Mouse (Mus musculus) heart, embryonic 10.5 days (tissue): ENCODE measurements around the gene Paqr4. TPM values are rescaled to one million over a fixed set of nuclear protein-coding genes. Genes with fewer than 3 reads are reported as not detected.

ENCODE experiments used
- DNase-seq: peaks from one replicate; pipeline ENCODE4 v3.0.0-alpha.2; 2017; ENCODE audit warnings: low spot score
- H3K27ac ChIP-seq: fragments of 300-500 bp; sonication (generic); 2 replicates; pipeline ENCODE4 v1.5.1; 2016; ENCODE audit warnings: mild to moderate bottlenecking
- H3K27me3 ChIP-seq: fragments of 300-500 bp; sonication (generic); 2 replicates; pipeline ENCODE4 v1.6.1; 2016; ENCODE audit warnings: mild to moderate bottlenecking; ENCODE audit not compliant: poor library complexity, insufficient read depth, severe bottlenecking
- H3K36me3 ChIP-seq: fragments of 300-500 bp; sonication (generic); 2 replicates; pipeline ENCODE4 v1.6.1; 2016; ENCODE audit warnings: mild to moderate bottlenecking, moderate library complexity
- H3K4me1 ChIP-seq: fragments of 300-500 bp; sonication (generic); 2 replicates; pipeline ENCODE4 v1.6.1; 2016; ENCODE audit warnings: mild to moderate bottlenecking
- H3K4me3 ChIP-seq: fragments of 300-500 bp; sonication (generic); 2 replicates; pipeline ENCODE4 v1.5.1; 2016; ENCODE audit warnings: mild to moderate bottlenecking, moderate library complexity
- H3K9me3 ChIP-seq: fragments of 300-500 bp; sonication (generic); 2 replicates; pipeline ENCODE4 v1.6.1; 2016; ENCODE audit warnings: mild to moderate bottlenecking, moderate library complexity
- WGBS: fragments of 180-500 bp; shearing (Covaris S2); methylation state at CpG from one replicate; pipeline ENCODE4 v1.1.7; 2016; 5-methylcytosine and 5-hydroxymethylcytosine counted together
- polyA plus RNA-seq: library from polyadenylated mRNA; unstranded; fragments of >200 nt; fragmentation: Nextera tagmentation; extraction: Ambion mirVana; gene quantifications from 2 replicates; pipeline ENCODE4 v1.2.1, GENCODE M21; 2016

Paqr4 gene
- polyA plus RNA-seq, 1 experiment from 2014 or later, result 8.7 TPM

DNA sequence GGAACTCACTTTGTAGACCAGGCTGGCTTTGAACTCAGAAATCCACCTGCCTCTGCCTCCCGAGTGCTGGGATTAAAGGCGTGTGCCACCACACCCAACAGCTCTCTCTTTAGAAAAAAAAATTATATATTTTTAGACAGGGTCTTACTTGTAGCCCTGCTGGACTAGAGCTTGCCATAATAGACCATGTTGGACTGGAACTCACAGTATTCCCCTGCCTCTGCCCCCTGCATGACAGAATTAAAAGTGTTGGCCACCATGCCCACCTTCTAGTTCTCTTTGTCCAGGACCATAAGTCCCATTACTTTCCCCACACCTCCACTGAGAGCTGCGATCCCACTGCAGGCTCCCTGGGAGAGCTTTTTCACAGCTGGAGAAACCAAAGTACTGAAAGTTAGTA lies 6.8 kb upstream of the Paqr4 start:
- Histone ChIP-seq H3K36me3 (peaks cover 14% of the 10 kb centered on the region), H3K27ac (no peak overlapping the region), H3K4me1 (peaks cover 26% of the 10 kb centered on the region), H3K9me3 (no peaks in the 10 kb centered on the region), H3K27me3 (peaks cover 59% of the 10 kb centered on the region), H3K4me3 (no peak overlapping the region)
- WGBS, result 74% methylated on average over 3 of the region's 3 CpGs
- no peak for DNase-seq

DNA sequence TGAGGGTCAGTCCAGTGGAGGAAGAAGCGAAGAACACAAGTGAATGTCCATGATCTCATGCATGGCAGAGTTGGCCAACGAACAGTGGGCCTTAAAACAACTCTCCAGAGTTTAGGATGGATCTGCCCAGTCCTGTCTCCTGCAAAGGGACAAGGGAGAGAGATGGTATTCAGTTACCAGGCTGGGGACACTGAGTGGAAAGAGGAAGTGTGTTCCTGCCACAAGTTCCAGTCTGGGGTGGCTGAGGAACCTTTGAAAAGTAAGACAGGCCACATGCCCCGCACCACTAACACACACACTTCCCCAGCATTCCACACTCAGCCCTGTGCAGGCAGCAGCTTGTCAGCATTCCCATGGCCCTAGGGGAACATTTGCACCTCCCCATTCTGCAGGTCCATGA lies 6.1 kb upstream of the Paqr4 start:
- Histone ChIP-seq H3K4me3 (no peak overlapping the region), H3K9me3 (no peaks in the 10 kb centered on the region), H3K4me1 (peaks cover 32% of the 10 kb centered on the region), H3K27me3 (peaks cover 66% of the 10 kb centered on the region), H3K36me3 (peaks cover 7% of the 10 kb centered on the region), H3K27ac (no peak overlapping the region)
- DNase-seq, result peak; percentile 70
- WGBS, result 77% methylated on average over 3 of the region's 3 CpGs

DNA sequence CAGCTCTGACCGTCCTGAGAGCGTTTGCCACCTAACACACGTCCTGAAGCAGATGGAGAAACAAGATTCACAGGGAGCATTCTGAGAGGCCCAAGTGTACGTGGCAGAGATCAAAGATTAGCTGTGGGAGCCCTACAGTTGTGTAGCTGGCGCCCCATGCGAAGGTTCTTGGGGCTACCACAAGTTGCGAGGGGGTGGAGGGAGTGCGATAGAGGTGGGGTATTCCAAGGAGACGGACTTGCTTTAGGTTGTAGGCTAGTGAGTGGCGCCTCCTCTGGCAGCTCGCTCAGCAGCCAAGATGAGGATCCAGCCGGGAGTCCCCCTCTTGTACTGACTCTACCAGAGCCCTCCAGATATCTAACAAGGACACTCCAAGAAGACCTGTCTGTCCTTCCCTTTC lies 5.6 kb upstream of the Paqr4 start:
- peaks cover 2% of the 10 kb centered on the region for H3K36me3 ChIP-seq
- peaks cover 32% of the 10 kb centered on the region for H3K4me1 ChIP-seq
- H3K27ac ChIP-seq, result no peak overlapping the region
- H3K4me3 ChIP-seq, result peak overlapping the region; percentile 47
- H3K9me3 ChIP-seq, result no peaks in the 10 kb centered on the region
- peaks cover 71% of the 10 kb centered on the region for H3K27me3 ChIP-seq
- 2% methylated on average over 12 of the region's 12 CpGs for WGBS
- DNase-seq, result peak; percentile 72

DNA sequence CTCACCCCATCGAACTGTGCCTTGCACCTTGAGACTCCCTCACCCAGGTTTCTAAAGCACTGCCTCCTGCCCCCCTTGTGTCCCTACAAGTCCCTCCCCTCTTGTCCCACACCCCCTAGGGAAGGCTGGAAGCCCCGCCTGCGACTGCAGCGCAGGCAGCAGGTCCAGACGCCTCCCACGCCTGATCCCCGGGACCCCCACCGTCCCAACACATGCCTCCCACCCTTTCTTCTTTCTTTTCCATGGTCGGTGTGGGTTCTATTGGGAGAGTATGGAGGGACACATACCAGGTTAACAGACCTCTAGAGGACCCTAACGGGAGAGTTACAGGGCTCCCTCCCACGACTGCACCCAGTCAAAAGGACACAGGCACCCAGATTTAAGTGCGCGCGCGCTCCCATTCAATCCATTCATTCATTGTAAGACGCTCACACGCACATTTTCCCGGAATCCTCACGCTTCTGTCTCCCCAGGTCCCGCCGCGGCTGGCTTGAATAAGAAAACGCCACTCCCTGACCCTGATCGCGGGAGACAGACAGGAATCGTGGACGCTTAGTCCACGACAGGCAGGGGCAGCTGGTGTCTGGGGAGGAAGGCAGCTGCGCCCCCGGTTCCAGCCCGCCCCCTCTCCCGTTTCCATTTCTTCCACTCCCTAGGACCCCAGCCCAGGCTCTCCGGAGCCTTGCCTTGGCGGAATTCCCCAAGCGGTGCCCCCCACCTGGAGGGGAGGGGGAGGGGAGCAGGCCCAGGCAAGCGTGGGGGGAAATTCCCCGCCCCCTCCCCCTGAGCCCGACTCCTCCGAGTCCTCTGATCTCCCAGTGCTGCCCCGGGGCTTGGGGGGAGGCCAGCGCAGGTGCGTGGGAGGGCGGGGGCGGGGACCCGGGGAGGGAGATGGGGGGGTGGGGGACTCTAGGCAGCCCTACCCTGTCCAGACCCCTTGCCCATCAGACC lies 4.9 kb upstream of the Paqr4 start, which contains the start of gene Kremen2:
Gene Kremen2 (minus strand): TSS at position 533 of the 951 bp plus-strand sequence.
- H3K36me3 ChIP-seq, result no peaks in the 10 kb centered on the region
- H3K27ac ChIP-seq, result no peak within 1 kb of the TSS
- peaks cover 78% of the 10 kb centered on the region for H3K27me3 ChIP-seq
- H3K4me3 ChIP-seq, result peak within 1 kb of the TSS; percentile 47
- no peaks in the 10 kb centered on the region for H3K9me3 ChIP-seq
- under 1% methylated on average over 44 of the region's 45 CpGs for WGBS
- no peak for DNase-seq
- H3K4me1 ChIP-seq, result peaks cover 36% of the 10 kb centered on the region

DNA sequence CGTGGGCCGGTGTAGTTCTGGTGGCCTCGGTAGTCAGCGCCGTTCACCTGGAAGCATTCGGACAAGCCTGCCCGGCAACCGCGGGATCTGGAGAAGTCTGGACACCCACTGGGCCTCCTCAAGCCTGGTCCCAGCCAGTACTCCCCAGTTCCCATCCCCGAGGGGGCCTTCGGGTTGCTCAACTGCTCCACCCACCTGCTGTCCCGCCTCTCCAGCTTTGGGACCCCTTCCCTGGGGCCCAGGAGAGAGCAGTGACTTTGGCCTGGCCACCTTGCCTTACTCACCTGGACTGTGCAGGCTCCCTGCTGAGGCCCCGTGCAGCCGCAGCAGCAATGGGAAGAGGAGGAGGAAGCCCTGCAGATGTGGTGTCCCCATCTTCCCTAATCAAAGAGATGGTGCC lies 4.0 kb upstream of the Paqr4 start:
- WGBS, result 3% methylated on average over 14 of the region's 14 CpGs
- Histone ChIP-seq H3K27me3 (peaks cover 81% of the 10 kb centered on the region), H3K36me3 (no peaks in the 10 kb centered on the region), H3K4me3 (peak overlapping the region; percentile 47), H3K4me1 (peaks cover 44% of the 10 kb centered on the region), H3K27ac (no peak overlapping the region), H3K9me3 (no peaks in the 10 kb centered on the region)
- DNase-seq, result peak; percentile 75

DNA sequence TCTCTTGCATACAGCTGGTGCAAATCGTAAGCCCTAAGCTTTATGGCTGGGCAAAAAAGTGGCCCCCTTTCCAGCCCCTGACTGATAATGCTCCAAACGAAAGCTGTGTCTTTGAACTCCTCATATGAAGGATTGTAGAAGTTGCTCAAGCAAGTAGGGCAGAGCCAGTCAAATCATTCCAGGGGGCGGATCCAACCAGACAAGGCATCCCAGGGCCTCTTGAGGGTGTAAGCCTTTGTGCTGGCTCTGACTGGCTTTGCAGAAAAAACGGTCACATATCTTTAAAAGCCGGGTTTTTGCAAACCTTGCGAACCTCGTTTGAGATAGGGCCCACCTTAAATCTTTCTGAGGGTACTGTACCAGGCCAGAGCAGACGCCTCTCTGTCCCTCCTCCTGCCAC lies 3.4 kb upstream of the Paqr4 start:
- H3K4me1 ChIP-seq, result peaks cover 50% of the 10 kb centered on the region
- no peak for DNase-seq
- H3K9me3 ChIP-seq, result no peaks in the 10 kb centered on the region
- 16% methylated on average over 8 of the region's 8 CpGs for WGBS
- peaks cover 86% of the 10 kb centered on the region for H3K27me3 ChIP-seq
- 0 out of 2 replicates have a peak overlapping the region, but pooled peaks have one; percentile 47 for H3K4me3 ChIP-seq
- H3K27ac ChIP-seq, result no peak overlapping the region
- no peaks in the 10 kb centered on the region for H3K36me3 ChIP-seq

DNA sequence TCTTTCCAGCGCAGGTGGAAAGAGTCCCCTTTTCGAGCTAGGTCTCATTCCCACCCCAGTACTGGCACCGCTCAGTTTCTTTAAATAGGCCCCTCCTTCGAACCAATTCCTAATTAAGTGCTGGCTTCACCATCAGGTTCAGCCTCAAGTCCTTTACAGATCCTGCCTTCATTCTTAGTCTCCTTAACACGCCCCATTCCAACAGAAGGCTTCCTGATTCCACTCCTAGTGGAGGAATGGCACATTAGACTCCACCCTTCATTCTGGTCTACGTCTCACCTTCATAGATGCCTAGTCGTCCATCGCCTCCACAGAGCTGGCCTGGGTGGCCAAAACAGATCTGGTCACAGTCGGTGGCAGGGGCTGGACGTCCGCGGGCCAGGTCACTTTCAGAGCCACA lies 2.3 kb upstream of the Paqr4 start:
- Histone ChIP-seq H3K9me3 (no peaks in the 10 kb centered on the region), H3K27ac (no peak overlapping the region), H3K4me1 (peaks cover 57% of the 10 kb centered on the region), H3K27me3 (peaks cover 93% of the 10 kb centered on the region), H3K36me3 (peaks cover under 1% of the 10 kb centered on the region; the same call in 1 of the 2 replicates), H3K4me3 (peak overlapping the region; percentile 41; the same call in 1 of the 2 replicates)
- 59% methylated on average over 12 of the region's 12 CpGs for WGBS
- peak; percentile 70 for DNase-seq

DNA sequence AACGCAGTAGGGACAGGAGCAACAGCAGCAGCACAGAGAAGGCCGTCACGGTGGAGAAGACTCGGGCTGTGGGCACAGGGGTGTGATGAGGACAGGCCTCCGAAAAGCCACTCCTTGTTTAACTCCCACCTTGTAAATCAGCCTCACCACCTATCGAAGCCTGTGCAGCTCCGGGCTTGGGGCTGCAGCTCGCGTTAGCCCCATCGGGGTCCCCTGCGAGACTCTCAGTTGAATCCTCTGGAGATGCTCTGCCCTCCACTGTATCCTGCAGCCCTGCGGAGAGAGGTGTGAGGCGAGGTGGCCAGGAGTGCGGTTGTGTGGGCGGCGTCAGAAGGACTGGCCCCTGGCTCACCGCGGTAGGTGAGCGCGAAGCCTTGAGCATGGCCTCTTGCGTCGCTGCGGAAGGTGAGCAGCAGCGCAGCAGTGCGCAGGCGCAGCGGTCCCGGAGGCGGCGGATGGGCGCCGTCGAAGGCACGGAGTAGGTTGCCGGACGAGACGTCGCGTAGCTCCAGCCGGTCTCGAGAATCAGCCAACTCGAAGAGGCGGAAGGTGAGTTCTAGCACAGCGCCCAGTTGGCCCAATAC lies 1.6 kb upstream of the Paqr4 start:
- WGBS, result 7% methylated on average over 44 of the region's 44 CpGs
- no peak overlapping the region for H3K27ac ChIP-seq
- H3K4me1 ChIP-seq, result peaks cover 63% of the 10 kb centered on the region
- H3K9me3 ChIP-seq, result no peaks in the 10 kb centered on the region
- peaks cover 93% of the 10 kb centered on the region for H3K27me3 ChIP-seq
- H3K4me3 ChIP-seq, result peak overlapping the region; percentile 41
- H3K36me3 ChIP-seq, result peaks cover 7% of the 10 kb centered on the region
- DNase-seq, result peak; percentile 70

DNA sequence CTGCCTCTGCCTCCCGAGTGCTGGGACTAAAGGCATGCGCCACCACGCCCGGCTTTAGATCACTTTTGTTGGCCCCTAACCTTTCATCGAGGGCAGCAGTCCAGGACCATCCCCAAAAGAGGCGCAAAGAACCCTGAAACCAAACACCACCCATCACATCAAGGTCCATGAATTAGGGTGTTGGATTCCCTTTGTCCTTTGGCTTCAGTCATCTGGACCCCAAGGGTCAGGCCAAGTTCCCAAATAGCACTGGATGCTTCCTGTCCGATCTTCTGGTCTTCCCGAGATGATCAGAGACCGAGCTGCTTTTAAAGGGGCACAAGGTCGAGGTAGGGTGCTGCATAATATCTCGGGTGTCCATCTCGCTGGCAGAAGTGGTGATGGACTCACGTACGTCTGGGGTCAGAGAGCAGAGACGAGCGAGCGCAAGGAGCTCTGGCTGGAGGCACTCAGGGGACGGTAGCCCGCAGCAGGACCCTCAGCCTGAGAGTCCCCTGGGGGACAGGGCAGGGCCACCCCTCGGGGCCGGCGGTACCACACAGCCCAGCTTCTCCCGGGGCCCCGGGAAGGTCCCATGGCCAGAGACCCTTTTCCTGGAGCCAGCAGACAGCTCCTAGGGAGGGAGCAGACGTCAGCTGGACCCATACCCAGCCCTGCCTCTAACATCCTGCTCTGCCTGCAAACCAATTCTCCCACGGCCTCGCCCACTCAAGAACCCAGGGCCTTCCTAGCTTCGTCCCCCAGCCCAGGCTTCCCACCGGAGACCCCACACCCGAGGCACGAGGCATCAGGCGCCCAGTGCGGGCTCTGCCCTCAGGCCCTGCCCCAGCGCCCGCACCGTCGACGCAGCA lies 917 bp upstream of the Paqr4 start:
- Histone ChIP-seq H3K36me3 (peaks cover 14% of the 10 kb centered on the region), H3K4me1 (peaks cover 63% of the 10 kb centered on the region), H3K4me3 (peak overlapping the region; percentile 41; the same call in 1 of the 2 replicates), H3K9me3 (no peaks in the 10 kb centered on the region), H3K27ac (no peak overlapping the region), H3K27me3 (peaks cover 93% of the 10 kb centered on the region)
- no peak for DNase-seq
- WGBS, result 47% methylated on average over 38 of the region's 38 CpGs

DNA sequence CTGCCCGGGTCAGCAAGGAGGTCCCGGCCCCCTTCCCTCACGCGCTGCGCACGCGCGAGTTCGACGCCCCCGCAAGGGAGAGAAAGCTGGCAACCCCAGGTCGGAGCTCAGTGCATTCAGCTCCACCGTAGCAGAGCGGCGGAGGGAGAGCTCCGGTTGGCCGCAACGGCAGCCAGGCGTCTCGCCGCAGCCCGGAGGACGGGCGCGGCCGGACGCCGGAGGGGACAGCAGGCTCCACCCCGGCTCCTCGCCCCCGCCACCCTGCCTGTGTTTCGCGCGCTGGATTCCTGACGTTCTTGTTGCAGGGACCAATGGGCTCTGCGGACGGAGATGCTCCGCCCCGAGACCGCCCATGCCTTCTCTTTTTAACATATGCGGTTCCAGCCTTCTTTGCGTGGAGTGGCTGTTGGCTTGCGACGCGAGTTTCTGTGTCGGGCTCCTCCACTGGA lies 507 bp downstream of the Paqr4 start:
- Histone ChIP-seq H3K27me3 (peaks cover 86% of the 10 kb centered on the region), H3K36me3 (peaks cover 23% of the 10 kb centered on the region), H3K9me3 (no peaks in the 10 kb centered on the region), H3K4me3 (peak overlapping the region; percentile 68), H3K27ac (peak overlapping the region; percentile 72), H3K4me1 (peaks cover 49% of the 10 kb centered on the region)
- peak; percentile 95 for DNase-seq
- under 1% methylated on average over 46 of the region's 46 CpGs for WGBS

DNA sequence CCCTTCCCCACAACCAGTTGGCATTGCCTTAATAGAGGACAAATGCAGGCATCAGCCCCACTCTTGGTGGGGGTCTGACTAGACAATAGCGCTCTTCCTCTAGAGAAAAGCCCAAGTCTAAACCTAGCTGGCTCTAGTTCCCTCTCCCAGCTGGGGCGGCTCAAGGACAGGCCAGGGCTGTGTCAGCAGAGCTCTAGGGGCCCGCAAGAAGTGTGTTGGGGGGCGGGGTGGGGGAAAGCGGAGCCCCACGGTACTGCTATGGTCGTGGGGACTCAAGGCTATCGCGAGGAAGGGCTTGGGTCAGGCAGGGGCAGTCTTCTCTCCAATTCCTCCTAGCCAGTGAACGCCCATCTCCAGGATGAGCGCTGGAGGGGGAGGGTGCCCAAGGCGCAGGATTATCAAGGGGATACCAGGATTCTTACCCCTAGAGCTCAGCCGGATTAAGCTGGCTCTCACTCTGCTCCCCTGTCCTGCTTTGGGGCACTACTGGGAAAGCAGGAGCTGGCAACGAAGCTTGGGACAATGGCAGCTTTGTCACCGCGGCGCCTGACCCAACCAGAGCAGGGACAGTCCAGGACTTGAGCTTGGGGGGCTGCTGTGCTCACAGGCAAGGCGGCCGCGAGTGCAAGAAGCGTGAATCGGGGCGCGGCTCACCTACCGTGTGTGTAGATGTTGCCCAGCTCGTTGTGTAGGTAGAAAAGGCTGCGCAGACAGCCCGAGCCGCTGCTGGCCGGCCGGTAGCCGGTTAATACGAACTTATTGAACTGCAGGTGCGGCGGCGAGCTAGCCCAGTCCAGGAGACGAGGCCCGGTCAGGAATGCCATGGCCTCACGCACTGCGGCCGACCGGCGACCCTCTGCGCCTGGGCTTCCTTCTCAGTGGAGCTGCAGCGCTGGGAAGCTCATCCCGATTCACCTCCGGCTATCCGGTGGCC lies 1.2 kb downstream of the Paqr4 start:
- H3K27ac ChIP-seq, result peak overlapping the region; percentile 72
- peaks cover 26% of the 10 kb centered on the region for H3K36me3 ChIP-seq
- no peaks in the 10 kb centered on the region for H3K9me3 ChIP-seq
- peaks cover 79% of the 10 kb centered on the region for H3K27me3 ChIP-seq
- under 1% methylated on average over 48 of the region's 48 CpGs for WGBS
- H3K4me3 ChIP-seq, result peak overlapping the region; percentile 68
- DNase-seq, result peak; percentile 75
- H3K4me1 ChIP-seq, result peaks cover 43% of the 10 kb centered on the region

DNA sequence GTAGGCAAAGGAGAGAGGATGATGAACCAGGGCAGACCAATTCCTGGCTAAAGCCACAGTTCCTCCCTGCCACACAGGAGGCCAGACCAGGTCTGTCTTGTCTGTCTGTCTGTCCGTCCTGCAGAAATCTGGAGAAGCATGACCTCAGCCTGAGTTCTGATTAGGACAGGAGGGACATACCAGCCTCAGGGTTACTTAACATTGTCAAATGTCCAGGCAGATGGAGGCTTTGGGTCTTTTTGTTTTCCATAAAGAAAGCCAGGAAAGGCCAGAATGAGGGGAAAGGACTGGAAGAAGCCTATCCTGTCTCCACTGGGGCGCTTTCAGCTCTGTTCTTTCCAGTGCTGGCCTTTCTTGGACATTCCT lies 1.8 kb downstream of the Paqr4 start:
- WGBS, result 33% methylated on average over 2 of the region's 2 CpGs
- peaks cover 72% of the 10 kb centered on the region for H3K27me3 ChIP-seq
- no peak overlapping the region for H3K27ac ChIP-seq
- H3K36me3 ChIP-seq, result peaks cover 31% of the 10 kb centered on the region
- H3K4me1 ChIP-seq, result peaks cover 40% of the 10 kb centered on the region
- DNase-seq, result peak; percentile 69
- H3K4me3 ChIP-seq, result peak overlapping the region; percentile 68
- H3K9me3 ChIP-seq, result no peaks in the 10 kb centered on the region
